Mouse (Mus musculus) stomach, postnatal 0 days (tissue): ENCODE data around the gene Cdh4.

Experiments used
- CTCF ChIP-seq: IDR thresholded peaks from 2 replicates; pipeline ENCODE4 v1.5.1; 2016; ENCODE audit warnings: antibody characterized with exemption, low read depth, mild to moderate bottlenecking, moderate library complexity
- EP300 ChIP-seq: optimal IDR thresholded peaks from 2 replicates; pipeline ENCODE3; 2016; ENCODE audit warnings: antibody characterized with exemption

DNA sequence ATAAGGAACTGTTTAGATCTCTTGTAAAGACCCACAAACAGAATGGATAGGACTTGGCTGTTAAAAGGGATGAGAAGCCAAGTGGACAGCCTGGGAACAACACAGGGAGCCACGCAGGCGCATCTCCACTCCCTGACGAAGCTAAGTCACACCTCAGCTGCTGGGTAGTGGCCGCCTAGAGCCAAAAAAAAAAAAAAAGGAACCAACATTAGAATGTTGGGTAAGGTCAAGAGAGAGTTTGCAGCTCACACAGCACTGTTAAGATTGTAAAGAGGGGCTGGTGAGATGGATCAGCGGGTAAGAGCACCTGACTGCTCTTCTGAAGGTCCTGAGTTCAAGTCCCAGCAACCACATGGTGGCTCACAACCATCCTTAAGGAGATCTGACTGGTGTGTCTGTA, 506.6 kb downstream of the Cdh4 start:
- no peak for TF ChIP-seq CTCF
- TF ChIP-seq EP300: no peak
